Mouse (Mus musculus) ovary, postnatal 36 days (tissue): ENCODE data around the gene Slc22a26.
"Not testable (repeated sequence)": the region's sequence is repeated elsewhere in the genome, so short reads cannot be mapped to it uniquely, and the experiment has no call there.

Source experiments
- DNase-seq: peaks from one replicate; pipeline ENCODE4 v3.0.0; 2022; ENCODE audit warnings: low spot score, mixed read lengths

Slc22a26 gene

GRCm38 (mm10) chr19:7802571-7802970 is at the start of gene Slc22a26:
TSS of gene Slc22a26 (minus strand) at chr19:7802667.
- no peak for DNase-seq

GRCm38 (mm10) chr19:7829851-7830250 is 27.4 kb upstream of the Slc22a26 start:
- DNase-seq = no peak

GRCm38 (mm10) chr19:7790571-7790970 is 11.9 kb downstream of the Slc22a26 start:
- no peak for DNase-seq

- DNase-seq = no peak
These were observed 27.2 kb downstream of the Slc22a26 start for GRCm38 (mm10) chr19:7775306-7775705.

GRCm38 (mm10) chr19:7766124-7766523 is 36.3 kb downstream of the Slc22a26 start:
- no peak for DNase-seq

- DNase-seq = no peak
These were observed 36.9 kb downstream of the Slc22a26 start for GRCm38 (mm10) chr19:7765599-7765998.

GRCm38 (mm10) chr19:7753371-7753770 is 49.1 kb downstream of the Slc22a26 start:
- not testable (repeated sequence) for DNase-seq
